Mouse (Mus musculus): ENCODE measurements around the gene Klra2.

- TF ChIP-seq CTCF (IDR thresholded peaks at IDR 0.05; ENCODE audit: control insufficient read depth, insufficient read depth, insufficient read length) = no peak
- no peak for TF ChIP-seq MYOG (IDR thresholded peaks at IDR 0.05; ENCODE audit: control insufficient read depth, extremely low read depth, insufficient read length)
- TF ChIP-seq USF1 (IDR thresholded peaks at IDR 0.05; ENCODE audit: low read depth) = no peak
- no peak for TF ChIP-seq MAX (IDR thresholded peaks at IDR 0.05)
These were observed 45.3 kb upstream of the Klra2 start for GRCm38 (mm10) chr6:131292276-131292990.
